Mouse (Mus musculus) inflammation-experienced regulatory T-cells, adult 6 months (primary cell): ENCODE results near the gene Vav3. TPM values are rescaled to one million over a fixed set of nuclear protein-coding genes. Genes with fewer than 3 reads are reported as not detected.

Experiments used
- ATAC-seq: one replicate; pipeline ENCODE4 v1.8.0; 2017
- polyA plus RNA-seq, 3 experiments: library from polyadenylated mRNA; unstranded; fragments of 100-300 nt; shearing (Covaris generic); gene quantifications; one replicate each; pipeline ENCODE4 v1.2.1; 2017

The Vav3 gene
- polyA plus RNA-seq, 3 experiments from 2014 or later, result 5.0 to 15.2 (median 9.9) TPM

- ATAC-seq, result no peak
Measured at GRCm38 (mm10) chr3:109711751-109712150, 371.3 kb downstream of the Vav3 start.

GRCm38 (mm10) chr3:109714476-109714875, 374.0 kb downstream of the Vav3 start:
- no peak for ATAC-seq

- no peak for ATAC-seq
Measured at GRCm38 (mm10) chr3:109721753-109722152, 381.3 kb downstream of the Vav3 start.

GRCm38 (mm10) chr3:109726776-109727175, 386.3 kb downstream of the Vav3 start:
- no peak for ATAC-seq

- ATAC-seq, result no peak
Measured at GRCm38 (mm10) chr3:109731592-109732230, 391.3 kb downstream of the Vav3 start.

- ATAC-seq, result peak; percentile 91
Measured at GRCm38 (mm10) chr3:109732327-109733182, 392.1 kb downstream of the Vav3 start.

Other genes with a start within 250 kb of the Vav3 start
- gene Slc25a24, start 217.5 kb upstream of the Vav3 start, polyA plus RNA-seq, result 10 to 100 TPM; 17.7 to 51.5 (median 19.2) TPM